Mouse (Mus musculus) E14TG2a.4 (cell line): Measurements from ENCODE around the gene Nxn.

Experiments
- CTCF ChIP-seq: conservative IDR thresholded peaks from 2 replicates; pipeline ENCODE4 v1.5.1; 2014; ENCODE audit warnings: low read length
- NANOG ChIP-seq: IDR thresholded peaks from 2 replicates; pipeline ENCODE4 v1.6.1; 2014; ENCODE audit warnings: borderline replicate concordance, low read length, mixed read lengths
- POU5F1 ChIP-seq: IDR thresholded peaks from 2 replicates; pipeline ENCODE4 v1.6.1; 2014; ENCODE audit warnings: low read length, borderline replicate concordance

- no peak for TF ChIP-seq CTCF
- TF ChIP-seq POU5F1 = no peak
- no peak for TF ChIP-seq NANOG
Measured at GRCm38 (mm10) chr11:76239750-76240149, 159.2 kb downstream of the Nxn start.
